Mouse (Mus musculus) regulatory T cell (primary cell): ENCODE data around the gene Tbc1d10b.

Experiments
- in situ Hi-C: fragments of 300-600 bp; cut with MboI, MseI; formaldehyde crosslinking; loops from one replicate; pipeline ENCODE4 v1.15.1; 2025; ENCODE audit warnings: high pct_unique_total_duplicates

Tbc1d10b gene

GRCm38 (mm10) chr7:127162546-127162945 lies 45.7 kb downstream of the Tbc1d10b start:
- in situ Hi-C loops, result no loop called here

GRCm38 (mm10) chr7:127157548-127157947 lies 50.7 kb downstream of the Tbc1d10b start:
- in situ Hi-C loops, result no loop called here

GRCm38 (mm10) chr7:127153477-127153876 lies 54.8 kb downstream of the Tbc1d10b start:
- in situ Hi-C loops, result no loop called here

- in situ Hi-C loops, result no loop called here
These were observed 55.8 kb downstream of the Tbc1d10b start for GRCm38 (mm10) chr7:127152464-127152863.

- in situ Hi-C loops, result no loop called here
These were observed 60.4 kb downstream of the Tbc1d10b start for GRCm38 (mm10) chr7:127147901-127148300.
